Mouse (Mus musculus) limb, embryonic 11.5 days (tissue): ENCODE data around the gene Atp4a. TPM values are rescaled to one million over a fixed set of nuclear protein-coding genes. Genes with fewer than 3 reads are reported as not detected.

Experiments used
- ATAC-seq: fragments of 200-750 bp; cut with Nextera tagmentation; 2 replicates; pipeline ENCODE4 v1.8.0; 2017; ENCODE audit warnings: low read depth; ENCODE audit not compliant: insufficient number of reproducible peaks, low FRiP score, low TSS enrichment
- DNase-seq: peaks from one replicate; pipeline ENCODE4 v3.0.0-alpha.2; 2015; ENCODE audit warnings: low spot score
- H3K27ac ChIP-seq: fragments of 300-500 bp; sonication (generic); replicated peaks from 2 replicates; pipeline ENCODE4 v1.5.1; 2014; ENCODE audit warnings: low read depth, mild to moderate bottlenecking, low read length
- H3K27me3 ChIP-seq: fragments of 300-500 bp; sonication (generic); 2 replicates; pipeline ENCODE4 v1.6.1; 2014; ENCODE audit warnings: mild to moderate bottlenecking, low read length, mixed read lengths; ENCODE audit not compliant: control insufficient read depth, insufficient read depth
- H3K36me3 ChIP-seq: fragments of 300-500 bp; sonication (generic); 2 replicates; pipeline ENCODE4 v1.6.1; 2014; ENCODE audit warnings: mild to moderate bottlenecking, low read length, moderate library complexity, mixed read lengths; ENCODE audit not compliant: control insufficient read depth, insufficient read depth
- H3K4me1 ChIP-seq: fragments of 300-500 bp; sonication (generic); 2 replicates; pipeline ENCODE4 v1.6.1; 2014; ENCODE audit warnings: low read length, mixed read lengths; ENCODE audit not compliant: control insufficient read depth, insufficient read depth
- H3K4me2 ChIP-seq: fragments of 300-500 bp; sonication (generic); 2 replicates; pipeline ENCODE4 v1.6.1; 2014; ENCODE audit warnings: low read depth, mild to moderate bottlenecking, moderate library complexity; ENCODE audit not compliant: severe bottlenecking
- H3K4me3 ChIP-seq: fragments of 300-500 bp; sonication (generic); 2 replicates; pipeline ENCODE4 v1.5.1; 2014; ENCODE audit warnings: low read depth, low read length
- H3K9ac ChIP-seq: fragments of 300-500 bp; sonication (generic); 2 replicates; pipeline ENCODE4 v1.6.1; 2014; ENCODE audit warnings: mild to moderate bottlenecking, low read length
- H3K9me3 ChIP-seq: fragments of 300-500 bp; sonication (generic); 2 replicates; pipeline ENCODE4 v1.6.1; 2016; ENCODE audit warnings: low read length; ENCODE audit not compliant: control insufficient read depth
- WGBS: fragments of 180-500 bp; shearing (Covaris S2); extraction: QIAGEN DNeasy Blood & Tissue Kit; methylation state at CpG from one replicate; pipeline ENCODE4 v1.1.7; 2014; 5-methylcytosine and 5-hydroxymethylcytosine counted together
- polyA plus RNA-seq: library from polyadenylated mRNA; unstranded; fragments of >200 nt; fragmentation: Nextera tagmentation; extraction: Ambion mirVana; gene quantifications from 2 replicates; pipeline ENCODE4 v1.2.1, GENCODE M21; 2014

Gene Atp4a
- polyA plus RNA-seq, 1 experiment from 2014 or later, result 0.41 TPM

DNA sequence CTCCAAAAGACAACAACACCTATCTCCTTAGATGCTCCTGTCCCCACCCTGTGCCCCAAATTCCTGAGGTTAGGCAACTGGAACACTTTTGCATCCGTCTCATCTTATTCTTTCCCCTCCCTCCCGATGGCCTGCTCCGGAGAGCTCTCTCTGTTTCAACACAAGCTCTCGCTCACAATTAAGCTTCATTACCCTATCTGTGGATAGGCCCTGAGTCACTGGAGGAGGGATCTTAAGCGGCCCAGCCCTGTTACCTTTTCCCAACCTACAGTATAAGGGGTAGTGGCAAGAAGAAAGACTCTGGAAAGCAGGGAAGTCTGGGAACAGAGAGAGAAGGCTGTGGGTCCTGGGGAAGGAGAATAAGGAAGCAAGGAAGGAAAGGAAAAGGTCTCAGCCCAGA is 51.4 kb downstream of the Atp4a start, which contains the start of gene Dmkn:
Gene Dmkn (plus strand): TSS at position 301 of the 400 bp plus-strand sequence.
- H3K27me3 ChIP-seq, result no peaks in the 10 kb centered on the region
- H3K27ac ChIP-seq, result no peak within 1 kb of the TSS
- no peaks in the 10 kb centered on the region for H3K9me3 ChIP-seq
- no peak within 1 kb of the TSS for H3K4me2 ChIP-seq
- H3K4me1 ChIP-seq, result no peaks in the 10 kb centered on the region
- no peak for DNase-seq
- no peak for ATAC-seq
- H3K36me3 ChIP-seq, result no peaks in the 10 kb centered on the region
- H3K4me3 ChIP-seq, result no peak within 1 kb of the TSS
- WGBS, result 50% methylated on average over 5 of the region's 5 CpGs
- no peak within 1 kb of the TSS for H3K9ac ChIP-seq

DNA sequence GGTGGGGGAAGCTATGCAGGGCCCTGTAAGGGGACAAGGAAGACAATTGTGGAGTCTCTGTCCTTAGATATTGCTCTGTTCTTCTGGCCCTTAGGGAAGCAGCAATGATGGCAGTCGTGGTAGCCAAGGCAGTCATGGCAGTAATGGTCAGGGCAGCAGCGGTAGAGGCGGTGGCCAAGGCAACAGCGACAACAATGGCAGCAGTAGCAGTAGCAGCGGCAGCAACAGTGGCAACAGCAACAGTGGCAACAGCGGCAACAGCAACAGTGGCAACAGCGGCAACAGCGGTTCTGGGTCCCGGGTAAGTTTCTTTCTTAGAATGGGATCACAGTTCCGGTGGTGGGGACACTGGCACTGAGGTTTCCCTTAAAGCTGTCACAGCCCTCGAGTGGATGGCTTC is 53.2 kb downstream of the Atp4a start:
- ATAC-seq (no peak), DNase-seq (no peak)
- H3K27me3 ChIP-seq, result no peaks in the 10 kb centered on the region
- no peaks in the 10 kb centered on the region for H3K4me1 ChIP-seq
- no peaks in the 10 kb centered on the region for H3K36me3 ChIP-seq
- no peak overlapping the region for H3K9ac ChIP-seq
- H3K4me3 ChIP-seq, result no peak overlapping the region
- H3K9me3 ChIP-seq, result no peaks in the 10 kb centered on the region
- 49% methylated on average over 11 of the region's 11 CpGs for WGBS
- no peak overlapping the region for H3K4me2 ChIP-seq
- no peak overlapping the region for H3K27ac ChIP-seq

DNA sequence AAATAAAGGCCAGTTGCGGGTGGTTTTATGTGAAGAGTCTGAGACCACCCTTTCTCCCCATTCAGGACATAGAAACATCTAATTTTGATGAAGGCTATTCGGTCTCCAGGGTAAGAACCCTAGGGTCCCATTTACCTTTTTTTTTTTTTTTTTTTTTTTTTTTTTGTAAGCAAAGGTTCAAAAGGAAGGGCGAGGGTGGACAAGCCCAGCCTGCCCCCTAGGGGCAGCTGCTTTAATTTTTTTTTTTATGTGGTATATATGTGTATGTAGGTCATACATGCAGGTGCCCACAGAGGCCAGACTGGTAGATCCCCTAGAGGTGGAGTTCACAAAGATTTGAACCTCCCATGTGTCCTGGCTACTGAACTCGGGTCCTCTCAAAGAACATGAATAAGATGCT is 54.4 kb downstream of the Atp4a start:
- 94% methylated on average over 4 of the region's 4 CpGs for WGBS
- no peaks in the 10 kb centered on the region for H3K36me3 ChIP-seq
- H3K9ac ChIP-seq, result no peak overlapping the region
- DNase-seq (no peak), ATAC-seq (no peak)
- no peak overlapping the region for H3K4me2 ChIP-seq
- H3K9me3 ChIP-seq, result no peaks in the 10 kb centered on the region
- H3K27ac ChIP-seq, result no peak overlapping the region
- H3K27me3 ChIP-seq, result no peaks in the 10 kb centered on the region
- no peak overlapping the region for H3K4me3 ChIP-seq
- H3K4me1 ChIP-seq, result no peaks in the 10 kb centered on the region

DNA sequence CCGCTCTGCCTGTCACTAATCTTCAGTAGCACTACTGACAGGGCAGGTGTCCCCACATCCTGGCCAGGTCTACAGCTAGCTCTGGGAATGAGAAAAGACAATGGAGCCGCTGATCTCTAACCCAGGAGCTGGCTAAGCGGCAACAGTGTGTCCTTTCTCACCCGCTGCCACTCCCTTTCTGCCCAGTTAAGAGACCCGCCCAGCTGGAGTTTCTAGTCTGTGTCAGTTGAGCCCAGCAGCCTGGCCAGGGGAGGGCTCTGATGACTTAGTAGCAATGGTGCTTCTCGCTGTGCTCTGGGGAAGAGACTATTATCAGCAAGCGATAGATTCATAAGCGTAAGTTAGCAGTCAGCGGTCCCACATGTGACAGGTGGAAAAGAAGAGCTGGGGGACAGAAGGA is 57.2 kb downstream of the Atp4a start:
- ATAC-seq (no peak), DNase-seq (no peak)
- Histone ChIP-seq H3K36me3 (no peaks in the 10 kb centered on the region), H3K4me3 (no peak overlapping the region), H3K9ac (no peak overlapping the region), H3K9me3 (no peaks in the 10 kb centered on the region), H3K4me1 (no peaks in the 10 kb centered on the region), H3K4me2 (no peak overlapping the region), H3K27ac (no peak overlapping the region), H3K27me3 (no peaks in the 10 kb centered on the region)
- 42% methylated on average over 9 of the region's 9 CpGs for WGBS

Other genes starting within 250 kb of the Atp4a start
- 0.33 TPM in 1 of 2 replicates, not detected in the other for gene Prodh2, start 218.6 kb upstream of the Atp4a start, polyA plus RNA-seq
- 12.1 and 12.9 TPM in 2 replicates for gene Arhgap33, start 177.1 kb upstream of the Atp4a start, polyA plus RNA-seq
- gene Hspb6, start 160.0 kb upstream of the Atp4a start, polyA plus RNA-seq, result 6.1 and 6.9 TPM in 2 replicates
- gene Proser3, start 159.9 kb upstream of the Atp4a start, polyA plus RNA-seq, result 20.0 and 21.9 TPM in 2 replicates
- 40.6 and 46.9 TPM in 2 replicates for gene Lin37, start 152.4 kb upstream of the Atp4a start, polyA plus RNA-seq
- 91.9 and 100 TPM in 2 replicates for gene U2af1l4, start 148.9 kb upstream of the Atp4a start, polyA plus RNA-seq
- gene Gm49396, start 148.9 kb upstream of the Atp4a start, polyA plus RNA-seq, result 6.0 and 6.8 TPM in 2 replicates
- gene Psenen, start 148.6 kb upstream of the Atp4a start, polyA plus RNA-seq, result 105 and 123 TPM in 2 replicates
- 3.2 and 3.5 TPM in 2 replicates for gene Igflr1, start 146.8 kb upstream of the Atp4a start, polyA plus RNA-seq
- 11.9 and 14.1 TPM in 2 replicates for gene Kmt2b, start 123.5 kb upstream of the Atp4a start, polyA plus RNA-seq
- 0.43 TPM in 1 of 2 replicates, not detected in the other for gene Zbtb32, start 113.3 kb upstream of the Atp4a start, polyA plus RNA-seq
- 3.6 and 3.8 TPM in 2 replicates for gene Upk1a, start 99.4 kb upstream of the Atp4a start, polyA plus RNA-seq
- 801 and 830 TPM in 2 replicates for gene Cox6b1, start 86.1 kb upstream of the Atp4a start, polyA plus RNA-seq
- gene Etv2, start 76.4 kb upstream of the Atp4a start, polyA plus RNA-seq, result 0.19 and 0.43 TPM in 2 replicates
- 125 and 126 TPM in 2 replicates for gene Rbm42, start 61.9 kb upstream of the Atp4a start, polyA plus RNA-seq
- gene Haus5, start 47.2 kb upstream of the Atp4a start, polyA plus RNA-seq, result 62.1 and 67.3 TPM in 2 replicates
- not detected in 2 replicates for gene Pmis2, start 40.6 kb upstream of the Atp4a start, polyA plus RNA-seq
- not detected in 2 replicates for gene 2200002J24Rik, start 13.3 kb upstream of the Atp4a start, polyA plus RNA-seq
- 143 and 149 TPM in 2 replicates for gene Tmem147, start 17.3 kb downstream of the Atp4a start, polyA plus RNA-seq
- 0.43 and 0.47 TPM in 2 replicates for gene Gapdhs, start 31.5 kb downstream of the Atp4a start, polyA plus RNA-seq
- gene Sbsn, start 39.3 kb downstream of the Atp4a start, polyA plus RNA-seq, result 0.27 and 1.3 TPM in 2 replicates
- not detected in 2 replicates for gene Dmkn, start 51.5 kb downstream of the Atp4a start, polyA plus RNA-seq
- gene Krtdap, start 75.7 kb downstream of the Atp4a start, polyA plus RNA-seq, result not detected in 2 replicates
- 0.10 TPM in 1 of 2 replicates, not detected in the other for gene Ffar2, start 111.6 kb downstream of the Atp4a start, polyA plus RNA-seq
- gene Ffar3, start 144.0 kb downstream of the Atp4a start, polyA plus RNA-seq, result 0.09 TPM in 1 of 2 replicates, not detected in the other
- gene Ffar1, start 149.4 kb downstream of the Atp4a start, polyA plus RNA-seq, result not detected in 2 replicates
- 0.65 TPM in 1 of 2 replicates, not detected in the other for gene Cd22, start 168.1 kb downstream of the Atp4a start, polyA plus RNA-seq
- gene Mag, start 202.7 kb downstream of the Atp4a start, polyA plus RNA-seq, result 0.21 and 0.27 TPM in 2 replicates
- not detected in 2 replicates for gene Hamp2, start 212.5 kb downstream of the Atp4a start, polyA plus RNA-seq
- gene Hamp, start 231.8 kb downstream of the Atp4a start, polyA plus RNA-seq, result not detected in 2 replicates
- 25.5 and 29.7 TPM in 2 replicates for gene Usf2, start 244.6 kb downstream of the Atp4a start, polyA plus RNA-seq